Mouse (Mus musculus) heart, postnatal 0 days (tissue): ENCODE data around the gene Slc39a1.
"Not testable (repeated sequence)": the region's sequence is repeated elsewhere in the genome, so short reads cannot be mapped to it uniquely, and the experiment has no call there.

Source experiments
- CTCF ChIP-seq: IDR thresholded peaks from 2 replicates; pipeline ENCODE4 v1.5.1; 2016; ENCODE audit warnings: antibody characterized with exemption, control low read depth, low read depth
- EP300 ChIP-seq: IDR thresholded peaks from 2 replicates; pipeline ENCODE4 v1.6.1; 2016; ENCODE audit warnings: antibody characterized with exemption, low read depth

DNA sequence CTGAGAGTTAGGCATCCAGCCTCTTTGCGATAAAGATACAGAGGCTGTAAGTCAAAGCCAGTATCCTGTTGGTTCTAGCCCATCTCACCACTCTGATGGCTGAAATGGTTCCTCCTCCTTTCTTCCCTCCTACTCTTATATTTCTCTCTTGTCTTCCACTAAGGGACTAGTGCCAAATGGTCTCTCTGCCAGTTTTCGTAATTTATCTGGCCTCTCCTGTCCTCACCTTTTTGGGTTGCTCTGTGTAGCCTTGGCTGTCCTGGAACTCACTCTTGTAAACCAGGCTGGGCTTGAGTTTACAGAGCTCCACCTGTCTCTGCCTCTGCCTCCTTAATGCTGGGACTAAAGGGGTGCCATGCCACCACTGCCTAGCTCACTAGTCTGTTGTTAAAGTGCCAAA lies 4.7 kb downstream of the Slc39a1 start:
- TF ChIP-seq CTCF, EP300: not testable (repeated sequence)
